Mouse (Mus musculus) C2C12 (cell line): ENCODE data around the gene Maats1.

Experiments used
- CTCF ChIP-seq: IDR thresholded peaks from one replicate; pipeline ENCODE4 v1.5.1; 2011; ENCODE audit not compliant: control insufficient read depth, insufficient read depth, insufficient read length
- FOSL1 ChIP-seq: IDR thresholded peaks from one replicate; pipeline ENCODE4 v1.8.0; 2011; ENCODE audit warnings: mild to moderate bottlenecking, low read length; ENCODE audit not compliant: poor library complexity, insufficient read depth, severe bottlenecking
- MAX ChIP-seq: IDR thresholded peaks from one replicate; pipeline ENCODE4 v1.6.1; 2011; ENCODE audit warnings: mild to moderate bottlenecking, control low read depth
- MYOD1 ChIP-seq: IDR thresholded peaks from one replicate; pipeline ENCODE4 v1.6.1; 2011; ENCODE audit warnings: low read depth; ENCODE audit not compliant: control insufficient read depth, insufficient read length

DNA sequence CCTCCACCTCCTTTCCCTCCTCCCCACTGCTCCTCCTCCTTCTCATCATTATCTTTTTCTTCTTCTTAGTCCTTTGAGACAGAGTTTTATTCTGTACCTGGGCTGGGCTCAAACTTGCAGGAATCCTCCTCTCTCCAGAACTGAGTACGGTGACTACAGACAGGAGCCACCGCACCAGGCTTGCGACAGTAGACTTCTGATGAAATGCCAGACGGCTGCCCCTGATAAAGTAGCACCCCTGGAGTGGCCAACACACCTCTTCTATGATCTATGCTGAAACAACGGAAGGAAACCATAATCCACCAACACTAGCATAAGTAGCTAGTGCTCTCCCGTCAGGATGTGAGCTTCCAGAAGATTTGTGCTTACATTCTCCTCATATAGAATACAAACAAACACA is 45.4 kb upstream of the Maats1 start:
- TF ChIP-seq CTCF = no peak
- TF ChIP-seq MAX = no peak
- TF ChIP-seq MYOD1 = no peak
- no peak for TF ChIP-seq FOSL1
